Mouse (Mus musculus): ENCODE data around the gene Bdh1. TPM values are rescaled to one million over a fixed set of nuclear protein-coding genes. Genes with fewer than 3 reads are reported as not detected.

Bdh1 gene
- polyA plus RNA-seq, 1 experiment from 2014 or later: 0.46 TPM

GRCm38 (mm10) chr16:31439529-31439928 is 17.4 kb downstream of the Bdh1 start:
- WGBS (ENCODE audit: missing documents): 99% methylated on average over 5 of the region's 5 CpGs
- H3K79me2 ChIP-seq (ENCODE audit: inconsistent target): no peaks in the 10 kb centered on the region
- H3K27ac ChIP-seq: no peak overlapping the region
- no peaks in the 10 kb centered on the region for H3K36me3 ChIP-seq (ENCODE audit: inconsistent target)
- H3K4me3 ChIP-seq (ENCODE audit: inconsistent target): no peak overlapping the region

DNA sequence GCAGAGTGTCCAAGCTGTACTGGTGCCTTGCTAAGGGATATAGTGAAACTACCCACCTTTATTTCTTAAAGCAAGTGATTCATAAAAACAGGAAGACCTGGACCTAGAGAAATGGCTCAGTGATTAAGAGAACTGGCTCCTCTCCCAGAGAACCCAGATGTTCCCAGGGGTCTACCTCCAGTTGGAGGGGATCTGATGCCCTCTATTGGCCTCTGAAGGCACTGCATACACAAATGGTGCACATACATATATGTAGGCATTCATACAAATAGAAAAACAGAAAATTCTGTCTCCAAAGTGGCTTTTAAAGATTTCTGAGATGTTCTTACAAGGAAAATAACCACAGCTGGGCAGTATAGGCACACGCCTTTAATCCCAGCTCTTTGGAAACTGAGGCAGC is 18.0 kb downstream of the Bdh1 start:
- H3K4me3 ChIP-seq (ENCODE audit: inconsistent target): no peak overlapping the region
- H3K36me3 ChIP-seq (ENCODE audit: inconsistent target): no peaks in the 10 kb centered on the region
- WGBS (ENCODE audit: missing documents): 100% methylated on average over 1 of the region's 1 CpGs
- no peaks in the 10 kb centered on the region for H3K79me2 ChIP-seq (ENCODE audit: inconsistent target)
- H3K27ac ChIP-seq: no peak overlapping the region

DNA sequence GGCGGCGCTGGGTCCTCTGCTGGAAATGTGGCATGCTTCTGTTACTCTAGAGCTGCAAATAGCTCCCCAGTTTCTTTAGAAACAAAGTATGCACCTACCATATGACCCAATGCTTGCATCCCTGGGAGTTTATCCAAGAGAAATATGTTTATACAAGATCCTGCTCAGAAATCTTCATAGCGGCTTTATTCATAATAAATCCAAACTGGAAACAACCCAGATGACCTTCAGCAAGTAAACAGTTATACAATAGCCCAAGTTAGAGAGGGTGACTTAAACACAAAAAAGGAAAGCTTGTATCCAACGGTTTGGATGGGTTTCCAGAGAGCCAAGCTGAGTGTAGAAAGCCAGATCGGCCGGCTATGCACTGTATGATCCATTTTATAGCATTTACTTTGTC is 22.4 kb downstream of the Bdh1 start:
- Histone ChIP-seq H3K79me2 (ENCODE audit: inconsistent target) (no peaks in the 10 kb centered on the region), H3K36me3 (ENCODE audit: inconsistent target) (no peaks in the 10 kb centered on the region), H3K4me3 (ENCODE audit: inconsistent target) (no peak overlapping the region), H3K27ac (no peak overlapping the region)
- 92% methylated on average over 6 of the region's 6 CpGs for WGBS (ENCODE audit: missing documents)

DNA sequence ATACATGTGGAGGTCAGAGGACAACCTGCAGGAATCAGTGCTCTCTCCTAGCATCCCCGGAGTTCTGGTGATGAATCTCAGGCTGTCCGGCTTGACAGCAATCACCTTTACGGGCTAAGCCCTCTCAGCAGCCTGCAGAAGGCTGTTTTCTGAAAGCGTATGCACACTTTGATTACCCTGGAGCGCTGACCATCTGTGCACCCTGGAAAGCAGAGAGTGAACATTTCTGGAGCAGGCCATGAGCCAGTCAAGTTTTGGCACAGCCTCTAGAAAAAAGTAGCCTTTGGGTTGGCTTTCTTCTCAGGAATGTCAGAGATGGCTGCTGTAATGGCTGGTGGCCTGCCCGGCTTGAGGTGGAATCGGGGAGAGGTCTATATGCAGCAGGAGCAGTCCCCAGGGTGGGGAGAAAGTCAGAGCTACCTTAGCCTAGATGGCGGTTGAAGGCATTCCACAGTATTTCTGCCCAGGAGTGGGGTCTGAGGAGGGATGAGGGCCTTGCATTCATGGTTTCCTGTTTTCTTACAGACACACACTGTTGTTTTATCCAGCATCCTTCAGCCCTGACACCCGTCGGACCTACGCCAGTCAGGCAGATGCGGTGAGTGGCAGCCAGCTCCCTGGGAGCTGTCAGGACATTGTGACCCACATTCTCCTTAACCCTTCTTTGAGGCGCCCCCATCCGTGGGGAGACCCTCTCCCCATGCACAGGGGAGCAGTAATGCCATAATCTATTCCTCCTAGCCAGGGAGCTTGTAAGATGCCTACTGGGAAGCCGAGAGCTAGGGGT is 24.2 kb downstream of the Bdh1 start:
- 92% methylated on average over 15 of the region's 15 CpGs for WGBS (ENCODE audit: missing documents)

DNA sequence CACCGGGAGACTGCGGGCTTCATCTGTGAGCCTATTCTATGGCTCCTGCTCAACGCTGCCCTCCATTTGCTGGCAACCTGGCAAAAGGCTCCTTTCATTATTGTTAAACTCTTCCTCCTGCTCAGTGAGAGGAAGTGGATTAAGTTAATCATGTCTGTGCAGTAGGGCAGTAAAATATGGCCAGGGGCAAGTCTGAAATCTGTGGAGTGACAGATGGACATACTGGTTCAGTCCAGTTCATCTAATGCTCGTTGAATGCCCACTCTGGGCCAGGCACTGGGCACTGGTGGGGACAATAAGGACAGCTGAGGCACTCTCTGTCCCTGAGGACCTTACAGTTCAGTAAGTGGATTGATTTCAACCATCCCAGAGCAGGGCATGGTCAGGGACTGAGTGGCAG is 27.9 kb downstream of the Bdh1 start:
- Histone ChIP-seq H3K36me3 (ENCODE audit: inconsistent target) (no peaks in the 10 kb centered on the region), H3K79me2 (ENCODE audit: inconsistent target) (no peaks in the 10 kb centered on the region), H3K27ac (no peak overlapping the region), H3K4me3 (ENCODE audit: inconsistent target) (no peak overlapping the region)
- WGBS (ENCODE audit: missing documents): 83% methylated on average over 4 of the region's 4 CpGs

More for the DNA sequence above, 24.2 kb downstream of the Bdh1 start:
- Histone ChIP-seq H3K4me3 (ENCODE audit: inconsistent target) (no peak overlapping the region), H3K79me2 (ENCODE audit: inconsistent target) (no peaks in the 10 kb centered on the region), H3K36me3 (ENCODE audit: inconsistent target) (no peaks in the 10 kb centered on the region), H3K27ac (no peak overlapping the region)

DNA sequence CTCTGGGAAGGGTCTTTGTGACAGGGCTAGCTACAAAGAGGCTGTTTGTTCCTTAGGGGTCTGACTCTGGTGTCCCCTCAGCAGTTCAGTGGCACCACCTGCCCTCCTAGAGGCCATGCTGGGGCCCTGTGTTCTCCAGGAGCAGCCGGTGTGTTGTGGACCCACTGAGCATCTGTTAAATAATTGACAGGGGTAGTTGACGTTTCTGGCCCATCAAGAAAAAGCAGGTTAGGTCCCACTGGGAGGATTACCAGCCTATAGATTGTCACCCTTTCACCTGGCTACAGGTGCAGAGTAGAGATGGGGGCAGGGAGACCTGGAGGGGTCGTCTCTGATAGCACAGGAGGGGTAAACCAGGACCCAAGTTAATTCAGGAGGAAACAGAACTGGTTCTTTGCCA is 29.2 kb downstream of the Bdh1 start:
- WGBS (ENCODE audit: missing documents): 89% methylated on average over 3 of the region's 3 CpGs
- no peak overlapping the region for H3K27ac ChIP-seq
- H3K79me2 ChIP-seq (ENCODE audit: inconsistent target): no peaks in the 10 kb centered on the region
- H3K4me3 ChIP-seq (ENCODE audit: inconsistent target): no peak overlapping the region
- H3K36me3 ChIP-seq (ENCODE audit: inconsistent target): no peaks in the 10 kb centered on the region

DNA sequence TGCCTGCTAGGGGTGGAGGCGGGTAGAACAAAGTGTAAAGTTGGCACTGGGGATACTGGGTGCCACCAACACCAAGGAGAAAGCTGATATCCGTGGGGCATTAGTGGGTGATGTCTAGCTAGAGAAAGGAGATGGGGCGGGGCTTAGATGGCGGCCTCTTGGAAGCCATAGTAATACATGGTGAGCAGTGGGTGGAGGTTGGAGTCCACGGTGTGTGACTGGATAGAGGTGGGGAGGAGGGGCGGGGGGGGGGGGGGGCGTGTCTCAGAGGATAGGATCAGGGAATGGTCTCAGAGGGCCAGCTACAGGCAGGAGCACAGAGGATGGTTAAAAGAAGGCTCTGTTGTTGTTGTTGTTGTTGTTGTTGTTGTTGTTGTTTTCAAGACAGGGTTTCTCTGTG is 30.4 kb downstream of the Bdh1 start:
- WGBS (ENCODE audit: missing documents): 83% methylated on average over 5 of the region's 7 CpGs
- H3K4me3 ChIP-seq (ENCODE audit: inconsistent target): no peak overlapping the region
- no peaks in the 10 kb centered on the region for H3K36me3 ChIP-seq (ENCODE audit: inconsistent target)
- H3K79me2 ChIP-seq (ENCODE audit: inconsistent target): no peaks in the 10 kb centered on the region
- no peak overlapping the region for H3K27ac ChIP-seq

DNA sequence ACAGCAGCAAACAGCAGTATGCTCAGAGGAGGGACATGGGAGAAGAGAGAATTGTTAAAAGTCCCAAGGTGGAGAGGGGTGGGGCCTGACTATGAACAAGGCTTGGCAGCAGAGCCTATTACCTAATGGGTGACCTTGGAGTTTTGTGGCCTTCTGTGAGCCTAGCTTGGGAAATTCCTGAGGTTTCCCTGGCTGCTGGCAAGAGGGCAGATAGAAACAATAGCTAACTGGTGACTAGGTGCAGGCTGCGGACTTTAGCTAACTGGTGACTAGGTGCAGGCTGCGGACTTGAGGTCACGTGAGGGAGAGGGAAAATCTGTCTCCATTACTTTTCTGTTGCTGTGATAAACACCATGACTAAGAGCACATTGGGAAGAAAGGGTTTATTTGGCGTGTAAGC is 31.9 kb downstream of the Bdh1 start:
- H3K79me2 ChIP-seq (ENCODE audit: inconsistent target): no peaks in the 10 kb centered on the region
- no peaks in the 10 kb centered on the region for H3K36me3 ChIP-seq (ENCODE audit: inconsistent target)
- no peak overlapping the region for H3K27ac ChIP-seq
- WGBS (ENCODE audit: missing documents): 92% methylated on average over 4 of the region's 4 CpGs
- H3K4me3 ChIP-seq (ENCODE audit: inconsistent target): no peak overlapping the region

GRCm38 (mm10) chr16:31455276-31456045 is 33.4 kb downstream of the Bdh1 start:
- Histone ChIP-seq H3K79me2 (ENCODE audit: inconsistent target) (no peaks in the 10 kb centered on the region), H3K27ac (no peak overlapping the region), H3K4me3 (ENCODE audit: inconsistent target) (no peak overlapping the region), H3K36me3 (ENCODE audit: inconsistent target) (no peaks in the 10 kb centered on the region)
- WGBS (ENCODE audit: missing documents): 89% methylated on average over 20 of the region's 21 CpGs

- H3K36me3 ChIP-seq (ENCODE audit: inconsistent target): no peaks in the 10 kb centered on the region
Measured at GRCm38 (mm10) chr16:31458229-31458918, 36.3 kb downstream of the Bdh1 start.

DNA sequence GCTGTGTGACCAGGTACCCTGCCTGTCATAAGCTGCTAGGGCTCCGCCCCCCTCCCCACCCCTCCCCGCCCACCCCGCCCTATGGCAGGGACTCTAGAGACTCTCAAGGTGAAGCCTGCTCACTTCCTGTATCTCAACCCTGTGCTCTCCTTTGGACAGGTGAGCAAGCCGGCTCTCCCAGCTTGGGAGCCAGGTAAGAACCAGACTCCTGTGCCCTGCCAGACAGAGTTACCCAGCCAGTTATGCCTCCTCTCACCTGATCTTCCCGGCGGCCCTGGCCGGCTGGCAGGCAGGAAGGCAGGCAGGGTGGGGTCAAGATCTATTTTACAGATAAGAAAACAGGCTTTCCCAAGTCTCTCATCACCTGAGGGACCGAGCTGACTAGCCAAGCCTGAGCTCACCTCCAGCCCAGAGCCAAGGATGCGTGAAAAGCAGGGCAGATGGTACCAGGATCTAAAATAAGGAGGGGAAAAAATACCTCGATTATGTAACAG is 37.9 kb downstream of the Bdh1 start:
- no peaks in the 10 kb centered on the region for H3K36me3 ChIP-seq (ENCODE audit: inconsistent target)
- H3K27ac ChIP-seq: no peak overlapping the region
- 41% methylated on average over 10 of the region's 10 CpGs for WGBS (ENCODE audit: missing documents)
- H3K4me3 ChIP-seq (ENCODE audit: inconsistent target): no peak overlapping the region
- no peaks in the 10 kb centered on the region for H3K79me2 ChIP-seq (ENCODE audit: inconsistent target)

More at GRCm38 (mm10) chr16:31458229-31458918, 36.3 kb downstream of the Bdh1 start:
- H3K27ac ChIP-seq: no peak overlapping the region
- 5% methylated on average over 17 of the region's 17 CpGs for WGBS (ENCODE audit: missing documents)
- H3K79me2 ChIP-seq (ENCODE audit: inconsistent target): no peaks in the 10 kb centered on the region
- no peak overlapping the region for H3K4me3 ChIP-seq (ENCODE audit: inconsistent target)

- H3K36me3 ChIP-seq (ENCODE audit: inconsistent target): no peaks in the 10 kb centered on the region
- H3K27ac ChIP-seq: no peak overlapping the region
- no peak overlapping the region for H3K4me3 ChIP-seq (ENCODE audit: inconsistent target)
- WGBS (ENCODE audit: missing documents): 82% methylated on average over 12 of the region's 13 CpGs
- H3K79me2 ChIP-seq (ENCODE audit: inconsistent target): no peaks in the 10 kb centered on the region
Measured at GRCm38 (mm10) chr16:31460506-31460905, 38.4 kb downstream of the Bdh1 start.

DNA sequence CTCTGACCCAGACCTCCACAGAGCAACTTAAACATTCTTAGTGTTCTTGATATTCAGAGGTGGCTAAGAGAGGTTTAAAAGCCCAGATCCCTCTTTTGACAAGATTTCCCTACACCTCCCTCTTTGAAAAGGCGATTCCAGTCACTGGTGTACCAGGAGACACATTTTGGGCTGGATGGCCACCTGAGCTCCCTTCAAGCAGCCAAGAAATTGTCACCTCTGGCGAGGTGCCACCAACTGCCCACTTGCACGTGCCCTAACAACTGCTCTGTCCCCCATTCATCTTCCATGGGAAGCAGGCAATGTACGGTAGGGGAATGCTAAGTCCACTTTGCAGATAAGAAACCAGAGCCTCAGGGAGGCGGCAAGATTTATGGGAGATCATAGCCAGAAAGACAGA is 39.0 kb downstream of the Bdh1 start:
- Histone ChIP-seq H3K27ac (no peak overlapping the region), H3K4me3 (ENCODE audit: inconsistent target) (no peak overlapping the region), H3K36me3 (ENCODE audit: inconsistent target) (no peaks in the 10 kb centered on the region), H3K79me2 (ENCODE audit: inconsistent target) (no peaks in the 10 kb centered on the region)
- 85% methylated on average over 5 of the region's 5 CpGs for WGBS (ENCODE audit: missing documents)

DNA sequence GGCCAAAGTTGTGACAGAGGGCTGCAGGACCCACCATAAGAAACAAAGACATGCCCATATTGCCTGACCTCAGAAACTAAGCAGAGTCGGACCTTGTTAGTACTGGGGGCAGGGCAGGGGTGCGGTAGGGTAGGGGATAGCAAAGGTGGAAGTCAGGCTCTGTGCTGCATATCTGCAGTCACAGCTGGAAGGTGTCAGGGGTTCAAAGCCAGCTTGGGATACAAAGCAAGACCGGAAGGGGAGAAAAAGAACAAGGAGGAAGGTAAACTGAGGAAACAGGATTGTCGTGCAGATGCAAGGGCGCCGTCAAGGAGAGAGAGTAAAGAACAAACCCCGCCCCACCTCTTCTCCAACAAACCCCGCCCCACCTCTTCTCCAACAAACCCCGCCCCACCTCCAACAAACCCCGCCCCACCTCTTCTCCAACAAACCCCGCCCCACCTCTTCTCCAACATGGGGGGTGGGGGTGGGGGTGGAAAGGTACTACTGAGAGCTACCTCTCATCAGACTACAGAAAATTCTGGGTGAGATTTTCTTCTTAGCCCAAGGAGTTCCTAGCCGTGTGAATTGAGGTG is 40.1 kb downstream of the Bdh1 start:
- 54% methylated on average over 7 of the region's 12 CpGs for WGBS (ENCODE audit: missing documents)
- Histone ChIP-seq H3K79me2 (ENCODE audit: inconsistent target) (no peaks in the 10 kb centered on the region), H3K27ac (no peak overlapping the region), H3K36me3 (ENCODE audit: inconsistent target) (no peaks in the 10 kb centered on the region), H3K4me3 (ENCODE audit: inconsistent target) (no peak overlapping the region)

All from macrophage (primary cell).